25 mouse cellular contexts compared by ENCODE assay signal in the genomic region with DNA sequence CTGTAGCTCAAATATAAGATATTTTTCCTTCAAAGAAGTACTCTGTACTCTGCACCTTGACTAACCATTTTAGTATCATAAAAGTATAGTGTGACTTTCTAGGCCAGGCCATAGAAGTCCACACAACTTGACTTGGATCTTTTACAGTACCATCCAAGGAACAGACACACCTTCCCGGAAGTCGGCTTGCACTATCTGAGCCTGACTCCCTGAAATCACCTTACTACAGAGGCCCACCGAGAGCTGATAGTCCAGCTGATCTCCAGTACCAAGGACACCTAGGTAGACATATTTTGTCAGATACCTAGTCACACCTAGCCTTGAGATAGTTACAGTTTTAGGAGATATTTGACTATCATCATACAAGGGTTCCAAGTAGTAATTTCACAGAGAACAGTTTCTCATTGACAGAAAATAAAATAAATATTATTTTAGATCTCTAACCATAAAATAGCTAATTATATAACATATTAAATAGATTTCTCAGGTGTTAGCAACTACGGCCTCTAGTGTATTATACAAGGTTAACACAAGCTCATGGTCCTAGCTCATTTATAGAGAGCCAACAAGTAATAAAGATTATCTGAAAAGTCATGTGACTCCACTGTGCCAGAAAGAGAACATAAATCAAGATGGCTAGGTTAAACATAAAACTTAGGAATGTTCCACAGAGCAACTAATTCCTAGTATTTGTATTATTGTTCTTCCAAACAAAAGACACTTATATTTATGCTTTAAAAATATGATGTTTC.
"Had no signal": no experiment of that assay in that cellular context is flagged by ENCODE, and none has a peak within 500 bp of the region (broad histone marks: within the 10 kb centered on the region; RNA-seq: fewer than 3 reads in every experiment).

No protein-coding gene starts in this region.

- H3K9ac ChIP-seq: heart, embryonic 13.5 days; heart, embryonic 15.5 days; hindbrain, embryonic 13.5 days; hindbrain, embryonic 15.5 days; limb, embryonic 12.5 days; liver, embryonic 13.5 days; liver, embryonic 15.5 days had no signal

- H3K36me3 ChIP-seq: heart, embryonic 13.5 days; heart, embryonic 15.5 days; hindbrain, embryonic 13.5 days; hindbrain, embryonic 15.5 days; limb, embryonic 10.5 days; limb, embryonic 12.5 days; liver, embryonic 13.5 days; liver, embryonic 15.5 days had no signal

- H3K9me3 ChIP-seq: heart, embryonic 13.5 days; heart, embryonic 15.5 days; hindbrain, embryonic 13.5 days; hindbrain, embryonic 15.5 days; limb, embryonic 10.5 days; limb, embryonic 12.5 days; liver, embryonic 13.5 days; liver, embryonic 15.5 days had no signal

- H3K27me3 ChIP-seq: heart, embryonic 13.5 days; heart, embryonic 15.5 days; hindbrain, embryonic 13.5 days; hindbrain, embryonic 15.5 days; limb, embryonic 12.5 days; liver, embryonic 13.5 days; liver, embryonic 15.5 days had no signal

- H3K4me1 ChIP-seq: heart, embryonic 13.5 days; heart, embryonic 15.5 days; hindbrain, embryonic 13.5 days; hindbrain, embryonic 15.5 days; limb, embryonic 10.5 days; limb, embryonic 12.5 days; liver, embryonic 13.5 days; liver, embryonic 15.5 days had no signal

- H3K4me2 ChIP-seq: heart, embryonic 11.5 days; heart, embryonic 13.5 days; heart, embryonic 15.5 days; hindbrain, embryonic 13.5 days; hindbrain, embryonic 15.5 days; limb, embryonic 12.5 days; liver, embryonic 11.5 days; liver, embryonic 13.5 days; liver, embryonic 15.5 days had no signal

- DNase-seq: gastrocnemius, adult 2 months; gastrocnemius, postnatal 14 days; gastrocnemius, postnatal 36 days; heart, adult 11 months; heart, adult 2 months; heart, postnatal 14 days; heart, postnatal 36 days; kidney, adult 18-20 months; kidney, adult 8-10 months; kidney, postnatal 10 days; kidney, postnatal 25 days; kidney, postnatal 4 days; liver; liver, embryonic 13.5 days had no signal

- ATAC-seq: hindbrain, postnatal 0 days had no signal

- H3K27ac ChIP-seq: gastrocnemius, adult 2 months; heart, adult 2 months; heart, embryonic 13.5 days; heart, embryonic 15.5 days; hindbrain, embryonic 13.5 days; hindbrain, embryonic 15.5 days; hindbrain, postnatal 0 days; left cerebral cortex, adult 2 months; limb, embryonic 10.5 days; limb, embryonic 12.5 days; liver, embryonic 13.5 days; liver, embryonic 15.5 days had no signal

- H3K4me3 ChIP-seq: gastrocnemius, adult 2 months; heart, adult 2 months; heart, embryonic 13.5 days; heart, embryonic 15.5 days; hindbrain, embryonic 13.5 days; hindbrain, embryonic 15.5 days; left cerebral cortex, adult 2 months; limb, embryonic 10.5 days; limb, embryonic 12.5 days; liver, embryonic 13.5 days; liver, embryonic 15.5 days had no signal
